Mouse (Mus musculus) stomach, postnatal 0 days (tissue): ENCODE data around the gene 5730596B20Rik.

ENCODE experiments used
- CTCF ChIP-seq: IDR thresholded peaks from 2 replicates; pipeline ENCODE4 v1.5.1; 2016; ENCODE audit warnings: antibody characterized with exemption, low read depth, mild to moderate bottlenecking, moderate library complexity
- EP300 ChIP-seq: optimal IDR thresholded peaks from 2 replicates; pipeline ENCODE3; 2016; ENCODE audit warnings: antibody characterized with exemption

DNA sequence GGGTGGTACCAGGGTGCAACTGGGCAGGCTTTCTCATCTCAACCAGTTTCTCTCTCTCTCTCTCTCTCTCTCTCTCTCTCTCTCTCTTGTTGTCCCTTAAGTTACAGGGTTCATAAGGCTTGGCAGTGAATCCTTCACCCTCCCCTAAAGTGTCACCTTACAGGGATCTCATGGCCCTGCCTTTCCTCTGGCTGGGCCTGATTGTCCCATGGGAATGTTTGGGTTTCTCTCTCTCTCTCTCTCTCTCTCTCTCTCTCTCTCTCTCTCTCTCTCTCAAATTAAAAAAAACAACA, 30.3 kb downstream of the 5730596B20Rik start:
- TF ChIP-seq EP300: no peak
- TF ChIP-seq CTCF: no peak
